Mouse (Mus musculus) macrophage (primary cell): ENCODE data around the gene Zswim4. TPM values are rescaled to one million over a fixed set of nuclear protein-coding genes. Genes with fewer than 3 reads are reported as not detected.

ENCODE experiments used
- H3K27ac ChIP-seq: fragments of 350-480 bp; formaldehyde crosslinking; 2 replicates; pipeline ENCODE4 v1.9.0; 2021
- H3K36me3 ChIP-seq: fragments of 350-480 bp; formaldehyde crosslinking; 2 replicates; pipeline ENCODE4 v1.9.0; 2021; ENCODE audit errors: inconsistent target
- H3K4me3 ChIP-seq: fragments of 350-480 bp; formaldehyde crosslinking; 2 replicates; pipeline ENCODE4 v1.9.0; 2021; ENCODE audit errors: inconsistent target
- H3K79me2 ChIP-seq: fragments of 350-480 bp; formaldehyde crosslinking; 2 replicates; pipeline ENCODE4 v1.9.0; 2021; ENCODE audit errors: inconsistent target
- WGBS: methylation state at CpG from one replicate; pipeline ENCODE4 v1.1.7; 2026; ENCODE audit warnings: inconsistent platforms; ENCODE audit not compliant: missing documents; 5-methylcytosine and 5-hydroxymethylcytosine counted together
- polyA plus RNA-seq: library from polyadenylated mRNA; stranded (reverse); fragments of 250-400 nt; gene quantifications from 3 replicates; pipeline ENCODE4 v1.2.4, GENCODE M21; 2018; ENCODE audit warnings: inconsistent platforms

Zswim4 gene
- polyA plus RNA-seq, 1 experiment from 2014 or later: 5.1 TPM

DNA sequence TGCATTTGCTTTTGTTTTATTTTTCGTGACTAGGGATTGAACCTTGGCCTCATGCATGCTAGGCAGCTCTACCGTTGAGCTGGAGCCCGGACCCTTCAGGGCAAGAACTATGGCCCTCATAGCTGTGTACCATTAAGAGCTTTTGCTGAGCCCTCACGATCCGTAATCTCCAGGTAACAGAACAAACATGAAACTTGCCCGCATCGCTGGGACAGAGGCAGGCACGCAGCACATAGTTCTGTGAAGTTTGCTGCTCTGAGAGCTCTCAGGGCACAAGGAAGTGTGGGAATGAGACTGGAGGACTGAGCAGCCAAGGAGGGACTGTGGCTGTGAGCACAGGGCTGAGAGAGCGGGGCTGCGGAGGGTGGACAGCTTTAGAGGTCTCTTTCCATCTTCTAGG lies 48.2 kb downstream of the Zswim4 start:
- no peak overlapping the region for H3K27ac ChIP-seq
- no peak overlapping the region for H3K4me3 ChIP-seq
- WGBS: 97% methylated on average over 10 of the region's 10 CpGs
- no peaks in the 10 kb centered on the region for H3K79me2 ChIP-seq
- no peaks in the 10 kb centered on the region for H3K36me3 ChIP-seq

DNA sequence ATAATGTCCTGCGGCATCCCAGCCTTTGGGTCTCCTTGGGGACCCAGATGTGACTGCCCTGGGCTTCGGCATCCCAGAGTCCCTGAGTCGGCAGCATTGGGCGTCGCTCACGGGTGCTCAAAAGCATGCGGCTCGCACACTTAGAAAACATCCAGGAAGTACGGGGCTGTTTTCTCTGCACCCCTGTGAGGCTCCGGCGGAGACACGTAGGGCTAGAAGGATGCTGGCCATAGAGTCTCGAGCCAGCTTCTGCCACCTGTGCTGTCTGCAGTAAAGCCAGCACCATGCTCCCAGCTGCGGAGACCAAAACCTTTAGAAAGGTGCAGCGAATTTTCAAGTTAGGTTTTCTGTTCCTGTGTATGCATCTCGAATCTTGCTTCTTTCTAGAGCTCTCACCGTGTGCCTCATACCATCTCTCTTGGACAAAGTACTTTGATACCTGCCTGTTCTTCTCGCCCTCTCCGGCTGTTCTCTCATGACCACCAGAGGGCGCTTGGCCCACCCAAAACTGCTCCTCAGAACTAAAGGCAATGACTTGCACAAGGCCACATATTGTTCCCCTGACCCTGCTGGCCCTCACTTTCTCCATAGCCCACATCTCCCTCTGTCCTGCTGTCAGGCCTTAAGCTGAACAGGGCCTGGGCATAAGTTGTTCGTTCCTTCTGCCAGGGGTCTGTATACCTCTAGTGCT lies 49.6 kb downstream of the Zswim4 start:
- Histone ChIP-seq H3K27ac (peak overlapping the region; percentile 35), H3K36me3 (no peaks in the 10 kb centered on the region), H3K79me2 (no peaks in the 10 kb centered on the region), H3K4me3 (peak overlapping the region; percentile 33)
- WGBS: 4% methylated on average over 21 of the region's 21 CpGs

DNA sequence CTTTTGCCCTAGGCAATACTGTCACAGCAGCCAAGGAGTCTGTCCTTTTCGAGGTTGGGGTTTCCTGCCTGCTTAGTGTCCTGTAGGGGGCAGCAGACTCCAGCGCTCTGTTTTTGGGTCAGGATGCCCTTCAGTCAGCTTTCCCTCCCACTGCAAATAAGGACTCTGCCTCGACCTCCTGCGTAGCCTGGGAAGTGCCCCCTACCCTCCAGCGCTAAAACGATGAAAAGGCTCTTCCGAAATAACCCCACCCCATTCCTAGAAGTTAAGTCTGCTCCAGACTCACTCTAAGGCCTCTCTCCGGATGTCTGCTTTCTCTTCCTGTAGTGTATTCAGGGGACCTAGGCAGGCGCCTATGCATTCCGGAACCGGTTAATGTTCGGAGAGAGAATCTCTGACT lies 50.3 kb downstream of the Zswim4 start:
- WGBS: 2% methylated on average over 12 of the region's 12 CpGs

DNA sequence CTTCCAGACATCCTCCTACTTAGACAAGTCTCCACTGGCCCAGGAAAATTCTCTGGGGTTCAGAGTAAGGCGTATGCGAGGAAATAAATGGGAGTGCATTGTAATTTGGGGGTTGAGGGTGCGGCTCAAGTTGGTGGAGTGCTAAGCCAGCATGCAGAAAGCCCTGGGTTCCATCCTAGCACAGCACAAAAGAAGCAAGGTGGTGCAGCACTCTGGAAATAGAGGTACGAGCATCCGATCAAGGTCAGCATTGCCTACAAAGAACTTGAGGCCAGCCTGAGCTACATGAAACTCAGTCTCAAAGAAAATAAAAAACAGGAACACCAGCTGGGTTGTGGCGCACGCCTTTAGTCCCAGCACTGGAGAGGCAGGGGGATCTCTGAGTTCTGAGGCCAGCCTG lies 51.7 kb downstream of the Zswim4 start, which contains the start of gene Nanos3:
TSS of gene Nanos3 (minus strand) at position 101 of the 400 bp plus-strand sequence.
- Histone ChIP-seq H3K4me3 (no peak within 1 kb of the TSS), H3K36me3 (no peaks in the 10 kb centered on the region), H3K27ac (no peak within 1 kb of the TSS), H3K79me2 (no peaks in the 10 kb centered on the region)
- WGBS: 94% methylated on average over 7 of the region's 7 CpGs

More for the DNA sequence above, 50.3 kb downstream of the Zswim4 start:
- Histone ChIP-seq H3K36me3 (no peaks in the 10 kb centered on the region), H3K27ac (peak overlapping the region; percentile 35), H3K79me2 (no peaks in the 10 kb centered on the region), H3K4me3 (peak overlapping the region; percentile 33)

DNA sequence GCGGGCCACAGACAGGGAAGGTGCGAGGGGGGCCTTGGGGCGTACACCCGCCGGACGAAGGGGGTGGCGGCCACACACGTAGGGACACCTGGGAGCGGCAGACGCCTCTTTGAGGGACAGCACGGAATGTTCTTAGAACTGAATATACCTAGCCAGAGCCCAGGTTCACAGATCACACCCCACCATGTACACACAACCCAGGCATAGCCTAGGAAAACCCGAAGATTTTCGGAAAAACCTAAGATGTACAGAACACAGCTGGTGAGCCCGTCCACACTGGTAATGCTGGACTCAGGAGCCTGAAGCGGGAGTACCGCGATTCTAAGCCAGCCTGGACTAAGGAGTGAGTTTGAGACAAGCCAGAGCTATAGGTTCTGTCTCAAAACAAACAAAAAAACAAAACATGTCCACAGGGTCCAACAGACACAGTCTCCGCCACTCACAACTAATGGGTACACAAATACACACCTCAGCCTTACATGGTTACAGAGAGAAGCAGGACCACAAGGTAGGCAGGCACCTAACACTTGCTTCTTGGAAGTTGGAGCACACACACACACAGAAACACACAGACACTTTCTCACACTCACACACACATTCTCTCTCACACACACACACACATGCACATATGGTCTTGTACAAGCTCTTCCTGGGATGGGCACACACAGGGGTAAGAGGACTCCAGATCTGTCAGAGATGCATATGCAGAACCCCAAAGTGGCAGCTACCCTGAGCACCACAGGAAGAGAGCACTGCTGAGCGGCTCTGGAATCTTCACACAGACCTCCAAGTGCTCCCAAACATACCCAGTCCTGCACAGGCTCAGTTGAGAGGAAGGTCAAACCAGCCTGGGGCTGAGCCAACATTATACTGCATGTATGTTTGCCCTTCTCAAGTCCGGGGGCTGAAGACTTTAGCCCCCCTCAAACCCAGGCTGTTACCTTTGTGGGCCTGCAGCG lies 52.5 kb downstream of the Zswim4 start:
- no peaks in the 10 kb centered on the region for H3K36me3 ChIP-seq
- no peak overlapping the region for H3K4me3 ChIP-seq
- no peak overlapping the region for H3K27ac ChIP-seq
- 28% methylated on average over 20 of the region's 21 CpGs for WGBS
- H3K79me2 ChIP-seq: no peaks in the 10 kb centered on the region

DNA sequence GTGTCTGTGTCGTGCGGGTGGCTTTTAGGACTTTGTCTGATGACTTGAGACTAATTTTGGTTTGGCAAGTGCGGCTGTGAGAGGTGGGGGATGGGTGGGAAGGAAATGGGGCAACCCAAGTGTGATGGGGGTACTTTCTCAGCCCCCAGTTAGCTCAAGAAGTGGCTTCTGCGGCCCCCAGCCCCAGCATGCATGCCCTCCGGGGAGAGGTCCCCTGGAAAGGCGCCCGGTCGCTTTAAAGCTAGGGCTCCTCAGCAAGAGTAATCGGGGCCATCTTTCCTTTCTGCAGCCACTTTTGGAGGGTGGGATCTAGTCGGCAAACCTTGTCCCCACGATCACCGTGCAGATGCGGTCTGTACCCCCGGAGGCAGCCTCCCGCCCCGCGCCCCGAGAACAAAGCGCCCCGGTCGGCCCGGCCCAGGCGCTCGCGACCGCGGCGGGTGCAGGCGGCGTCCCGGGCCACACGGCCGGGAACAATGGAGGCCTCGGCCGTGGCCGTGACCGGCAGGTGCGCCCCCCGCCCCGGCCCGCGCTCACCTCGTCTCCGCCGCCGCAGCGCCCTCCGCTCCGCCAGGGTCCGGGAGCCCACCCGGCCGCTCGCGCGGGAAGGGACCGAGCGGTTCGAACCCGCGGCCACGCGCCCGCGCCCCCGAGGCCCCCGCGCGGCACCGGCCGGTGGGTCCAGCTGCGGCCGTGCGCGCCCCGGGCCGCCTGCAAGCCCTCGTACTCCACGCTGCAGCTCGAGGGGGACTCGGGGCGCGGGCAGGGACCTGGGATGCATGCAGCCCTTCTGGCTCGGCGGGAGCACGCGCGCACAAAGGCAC lies 53.4 kb downstream of the Zswim4 start:
- Histone ChIP-seq H3K36me3 (no peaks in the 10 kb centered on the region), H3K79me2 (no peaks in the 10 kb centered on the region), H3K27ac (no peak overlapping the region), H3K4me3 (no peak overlapping the region)
- WGBS: 2% methylated on average over 85 of the region's 87 CpGs

DNA sequence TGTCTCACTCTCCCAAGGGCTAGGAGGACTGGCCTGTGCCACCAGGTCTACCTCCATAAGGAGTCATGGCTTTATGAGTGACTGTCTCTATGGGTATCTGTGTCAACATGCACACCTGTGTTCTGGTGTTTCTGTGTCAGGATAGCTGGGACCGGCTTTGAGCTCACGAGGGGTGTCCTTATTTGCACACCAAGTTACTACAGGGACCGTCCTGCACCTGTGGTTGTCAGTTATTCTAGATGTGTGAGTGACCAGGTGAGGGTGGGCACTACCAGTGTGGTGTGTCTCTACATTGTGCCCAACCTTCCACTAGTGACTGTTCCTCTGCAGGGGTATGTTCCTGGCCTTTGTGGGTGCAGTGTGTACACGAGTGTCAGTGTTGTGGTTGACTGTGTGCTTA lies 54.0 kb downstream of the Zswim4 start:
- no peak overlapping the region for H3K4me3 ChIP-seq
- H3K27ac ChIP-seq: no peak overlapping the region
- WGBS: 91% methylated on average over 3 of the region's 4 CpGs

DNA sequence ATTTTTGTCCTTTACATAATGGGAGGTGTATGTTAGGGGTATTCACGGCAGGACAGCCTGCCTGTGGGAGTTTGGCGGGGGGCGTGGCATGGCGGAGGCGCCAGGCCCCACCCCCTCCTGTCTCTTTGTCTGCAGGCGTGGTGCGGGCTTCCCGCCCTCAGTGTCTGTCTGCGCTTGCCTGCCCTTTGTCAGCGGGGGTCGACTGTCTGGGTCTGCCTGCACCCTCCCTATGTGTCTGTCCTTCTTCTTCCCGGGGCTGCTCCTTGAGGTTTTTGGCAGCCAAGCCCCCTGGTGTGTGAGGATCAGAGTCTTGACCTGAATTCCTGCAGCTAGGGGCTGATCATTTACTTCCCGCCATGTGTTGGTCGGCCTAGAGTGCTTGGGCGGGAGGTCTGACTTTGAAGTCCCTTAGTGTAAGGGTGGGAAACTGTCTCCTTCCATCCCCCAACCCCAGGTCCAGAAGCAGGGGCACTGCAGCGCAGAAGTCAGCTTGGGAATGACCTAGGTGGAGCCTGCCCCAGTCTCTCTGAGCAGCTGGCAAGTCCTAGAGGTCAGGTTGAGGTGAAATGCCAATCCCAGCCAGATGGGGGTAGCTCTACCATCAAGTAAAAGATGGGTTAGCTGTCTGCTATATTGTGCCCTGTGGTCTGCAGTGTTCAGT lies 56.2 kb downstream of the Zswim4 start:
- H3K27ac ChIP-seq: no peak overlapping the region
- H3K79me2 ChIP-seq: no peaks in the 10 kb centered on the region
- 67% methylated on average over 16 of the region's 16 CpGs for WGBS
- no peaks in the 10 kb centered on the region for H3K36me3 ChIP-seq
- no peak overlapping the region for H3K4me3 ChIP-seq

More for the DNA sequence above, 54.0 kb downstream of the Zswim4 start:
- Histone ChIP-seq H3K36me3 (no peaks in the 10 kb centered on the region), H3K79me2 (no peaks in the 10 kb centered on the region)

DNA sequence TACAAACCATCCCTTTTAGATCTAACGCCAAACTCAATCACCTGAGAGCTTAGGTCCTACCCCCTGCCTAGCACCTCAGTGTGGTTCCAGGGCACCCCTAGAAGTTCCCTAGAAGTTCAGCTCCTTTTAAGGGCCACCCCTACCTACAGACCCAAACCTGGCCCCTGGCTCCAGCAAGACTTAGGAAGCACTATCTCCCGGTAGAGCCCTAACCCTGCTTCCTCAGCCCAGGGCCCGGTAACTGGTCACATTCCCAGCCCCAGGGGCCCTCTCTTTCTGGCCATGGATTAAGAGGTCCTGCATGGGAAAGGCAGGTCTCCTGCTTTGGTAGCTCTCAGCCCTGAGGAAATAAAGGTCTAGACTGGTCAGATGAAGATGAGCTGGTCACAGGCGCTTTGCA lies 56.9 kb downstream of the Zswim4 start:
- Histone ChIP-seq H3K36me3 (no peaks in the 10 kb centered on the region), H3K27ac (no peak overlapping the region)
- WGBS: 87% methylated on average over 4 of the region's 4 CpGs

DNA sequence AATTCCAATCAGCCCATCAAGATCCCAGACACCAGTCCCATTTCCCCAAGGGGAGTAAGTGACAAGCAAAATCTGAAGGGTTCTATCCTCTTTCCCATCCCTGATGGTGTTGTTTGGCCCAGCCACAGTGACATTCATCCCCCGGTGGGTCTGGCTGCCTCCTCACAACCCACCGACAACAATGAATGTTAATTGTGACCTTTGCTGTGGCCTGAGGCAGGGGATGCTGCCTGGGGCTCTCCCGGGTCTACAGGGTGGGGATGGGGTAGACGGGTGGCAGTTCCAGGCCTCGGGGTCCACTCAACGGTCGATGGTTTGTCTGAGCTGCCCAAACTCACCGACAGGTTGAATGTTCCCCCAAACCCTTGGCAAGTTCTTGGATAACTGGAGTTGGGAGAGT lies 58.3 kb downstream of the Zswim4 start:
- Histone ChIP-seq H3K36me3 (no peaks in the 10 kb centered on the region), H3K4me3 (no peak overlapping the region), H3K79me2 (no peaks in the 10 kb centered on the region), H3K27ac (no peak overlapping the region)
- 100% methylated on average over 6 of the region's 8 CpGs for WGBS

More for the DNA sequence above, 56.9 kb downstream of the Zswim4 start:
- Histone ChIP-seq H3K4me3 (no peak overlapping the region), H3K79me2 (no peaks in the 10 kb centered on the region)

DNA sequence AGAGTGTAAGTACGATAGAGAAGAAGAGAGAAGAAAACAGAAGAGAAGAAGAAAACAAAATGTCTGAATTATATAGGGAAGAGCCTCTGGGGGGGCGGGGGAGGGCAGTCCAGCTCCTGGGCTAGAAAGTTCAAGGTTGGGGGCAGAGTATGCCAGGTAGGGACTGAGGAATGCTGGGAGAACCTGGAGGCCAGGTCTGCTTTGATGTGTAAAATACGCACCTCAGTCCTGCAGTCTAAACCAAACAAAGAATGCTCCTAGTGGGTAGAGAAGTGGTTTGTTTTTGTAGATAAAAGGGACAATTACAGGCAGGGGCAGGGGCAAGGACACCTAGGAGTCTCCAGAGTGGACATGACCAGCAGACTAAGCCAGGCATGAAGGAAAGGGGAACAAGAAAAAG lies 59.5 kb downstream of the Zswim4 start:
- WGBS: 92% methylated on average over 3 of the region's 3 CpGs
- Histone ChIP-seq H3K27ac (no peak overlapping the region), H3K79me2 (no peaks in the 10 kb centered on the region), H3K36me3 (no peaks in the 10 kb centered on the region), H3K4me3 (no peak overlapping the region)

DNA sequence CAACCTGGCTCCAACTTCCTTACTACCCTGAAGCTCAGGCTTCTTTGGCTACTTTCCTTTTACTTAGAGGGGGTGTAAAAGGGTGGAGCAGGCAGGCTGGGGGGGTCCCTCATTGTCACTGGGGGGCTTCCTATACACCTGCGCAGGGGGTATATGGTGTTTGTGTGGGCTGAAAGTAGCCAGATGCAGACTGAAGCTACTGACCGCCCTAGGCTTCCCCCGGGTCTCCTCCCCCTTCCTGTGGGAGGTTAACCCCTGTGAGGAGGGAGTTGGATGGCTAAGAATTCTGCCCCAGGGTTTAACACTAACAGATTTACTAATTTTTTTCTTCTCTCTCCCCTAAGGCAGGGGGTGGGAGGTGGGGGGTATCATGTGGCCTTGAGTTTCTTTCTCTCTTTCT lies 60.3 kb downstream of the Zswim4 start:
- Histone ChIP-seq H3K79me2 (no peaks in the 10 kb centered on the region), H3K4me3 (no peak overlapping the region), H3K27ac (no peak overlapping the region), H3K36me3 (no peaks in the 10 kb centered on the region)
- WGBS: 21% methylated on average over 3 of the region's 3 CpGs

DNA sequence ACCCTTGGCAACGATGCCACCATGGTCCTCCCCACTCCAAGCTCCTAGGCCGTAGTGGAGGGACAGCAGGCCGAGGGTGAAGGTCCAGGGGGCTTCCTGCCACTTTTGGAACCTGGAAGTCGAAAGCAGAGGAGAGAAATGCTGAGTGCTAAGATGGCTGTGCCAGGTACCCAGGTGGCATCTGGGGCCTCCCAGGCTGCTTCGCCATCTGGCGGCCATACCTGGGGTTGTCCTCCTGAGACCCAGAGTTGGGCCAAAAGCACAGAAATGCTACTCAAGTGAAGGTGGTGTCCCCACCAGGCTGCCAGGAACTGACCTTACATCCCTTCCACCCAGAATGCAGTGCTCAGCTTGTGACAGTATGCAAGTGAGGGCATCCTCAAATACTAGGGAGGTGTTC lies 63.0 kb downstream of the Zswim4 start:
- WGBS: 93% methylated on average over 6 of the region's 6 CpGs

DNA sequence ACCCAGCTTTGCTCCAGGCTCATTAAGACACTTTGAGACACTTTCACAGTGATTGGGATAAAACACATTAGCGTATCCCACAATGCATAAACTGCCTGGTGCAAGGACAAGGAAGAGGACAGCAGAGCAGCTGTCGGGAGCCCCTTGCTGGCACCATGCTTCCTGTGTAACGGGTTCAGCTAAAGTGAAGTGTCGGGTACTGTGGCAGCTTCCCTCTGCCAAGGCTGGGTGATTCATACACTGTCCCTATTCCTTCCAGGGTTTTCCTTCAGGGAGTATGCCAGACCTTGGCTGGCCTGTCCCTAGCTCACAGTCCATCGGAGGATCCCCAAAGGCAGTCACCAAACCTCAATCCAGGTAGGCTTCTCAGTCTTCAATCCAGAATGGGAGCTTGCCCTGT lies 66.8 kb downstream of the Zswim4 start:
- H3K36me3 ChIP-seq: no peaks in the 10 kb centered on the region
- no peaks in the 10 kb centered on the region for H3K79me2 ChIP-seq
- 78% methylated on average over 5 of the region's 5 CpGs for WGBS

More for the DNA sequence above, 63.0 kb downstream of the Zswim4 start:
- no peak overlapping the region for H3K27ac ChIP-seq
- H3K79me2 ChIP-seq: no peaks in the 10 kb centered on the region
- H3K36me3 ChIP-seq: no peaks in the 10 kb centered on the region
- H3K4me3 ChIP-seq: no peak overlapping the region

More for the DNA sequence above, 66.8 kb downstream of the Zswim4 start:
- Histone ChIP-seq H3K4me3 (no peak overlapping the region), H3K27ac (no peak overlapping the region)
